Mouse (Mus musculus) ovary, adult 2 months (tissue): ENCODE data around the gene Zic4. TPM values are rescaled to one million over a fixed set of nuclear protein-coding genes. Genes with fewer than 3 reads are reported as not detected.

Experiments used
- polyA plus RNA-seq: library from polyadenylated mRNA; depleted of rRNA; stranded (reverse); fragments of >200 nt; gene quantifications from 2 replicates; pipeline ENCODE4 v1.2.3, GENCODE M21; 2012; rRNA removed

Zic4 gene
- polyA plus RNA-seq = not detected in 2 replicates

DNA sequence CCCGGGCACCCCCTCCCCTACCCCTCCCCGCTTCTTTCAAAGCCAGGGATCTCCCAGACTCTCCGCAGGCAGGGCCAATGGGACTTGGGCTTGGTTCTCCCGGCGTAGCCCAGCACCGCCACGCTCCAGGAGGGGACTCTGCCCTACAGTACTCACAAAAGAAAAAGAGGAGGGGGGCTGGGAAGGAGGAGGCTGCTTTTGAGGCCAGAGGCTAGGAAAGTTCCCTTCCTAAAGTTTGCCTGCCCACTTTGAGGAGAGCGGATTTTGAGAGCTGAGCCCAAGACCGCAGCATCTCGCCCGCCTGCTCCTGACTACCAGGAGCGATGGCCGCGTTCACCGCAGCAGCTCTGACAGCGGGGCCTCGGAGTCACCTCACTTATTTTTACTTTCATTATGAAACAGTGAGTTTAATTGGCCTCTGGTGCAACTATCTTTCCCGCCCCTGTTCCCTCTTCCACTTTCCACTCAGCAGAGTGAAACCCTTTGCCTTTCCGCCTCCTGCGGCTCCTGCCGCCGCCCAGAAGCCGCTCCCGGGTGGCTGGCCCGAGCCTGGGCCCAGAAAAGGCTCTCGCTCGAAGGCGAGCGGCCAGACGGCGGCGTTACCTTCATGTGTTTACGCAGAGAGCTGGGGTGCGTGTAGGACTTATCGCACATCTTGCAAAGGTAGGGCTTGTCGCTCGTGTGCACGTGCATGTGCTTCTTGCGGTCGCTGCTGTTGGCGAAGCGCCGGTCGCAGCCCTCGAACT is at the start of gene Zic4:
Gene Zic4, plus strand, starts transcription at position 558 of the 746 bp plus-strand sequence.

DNA sequence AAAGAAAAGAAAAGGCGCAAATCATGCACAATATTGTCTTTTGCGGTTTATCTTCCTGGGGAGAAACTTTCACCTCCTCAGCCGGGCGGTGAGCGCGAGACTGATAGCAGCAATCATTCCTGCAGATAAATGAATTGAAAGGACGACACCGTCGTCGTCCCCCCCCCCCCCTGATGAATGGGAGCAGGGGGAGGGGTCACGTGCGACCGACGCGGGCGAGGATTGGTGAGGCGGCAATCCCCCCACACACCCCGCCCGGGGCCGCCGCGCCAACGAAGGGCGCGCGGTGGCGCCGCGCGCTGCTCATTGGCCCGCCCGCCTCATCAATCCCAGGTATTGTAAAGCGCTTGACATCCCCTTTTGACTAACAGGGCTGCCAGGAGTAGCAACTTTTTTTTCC is 3.5 kb downstream of the Zic4 start, which contains the start of gene Zic1:
Gene Zic1, minus strand, starts transcription at position 147 of the 400 bp plus-strand sequence.

Other genes with a start within 250 kb of the Zic4 start
- gene Zic1, start 3.4 kb downstream of the Zic4 start, polyA plus RNA-seq = not detected in 2 replicates